Mouse (Mus musculus) liver, embryonic 14.5 days (tissue): ENCODE data around the gene Zfp386. TPM values are rescaled to one million over a fixed set of nuclear protein-coding genes. Genes with fewer than 3 reads are reported as not detected.

Experiments
- ATAC-seq: fragments of 200-750 bp; cut with Nextera tagmentation; 2 replicates; pipeline ENCODE4 v1.8.0; 2017; ENCODE audit warnings: moderate number of reproducible peaks, mild to moderate bottlenecking, moderate library complexity; ENCODE audit not compliant: insufficient read depth
- DNase-seq, 3 experiments: peaks; one replicate each; pipeline ENCODE4 v3.0.0-alpha.2; 2012 to 2013; ENCODE audit warnings: low read depth in 3 of 3, low spot score in 3 of 3
- H3K27ac ChIP-seq: fragments of 300-500 bp; sonication (generic); 2 replicates; pipeline ENCODE4 v1.5.1; 2014; ENCODE audit warnings: moderate library complexity, mild to moderate bottlenecking, control low read depth, inconsistent platforms
- H3K27me3 ChIP-seq: fragments of 300-500 bp; sonication (generic); 2 replicates; pipeline ENCODE4 v1.6.1; 2014; ENCODE audit warnings: mild to moderate bottlenecking, low read length, moderate library complexity; ENCODE audit not compliant: control insufficient read depth, insufficient read depth
- H3K36me3 ChIP-seq: fragments of 300-500 bp; sonication (generic); replicated peaks from 2 replicates; pipeline ENCODE4 v1.6.1; 2014; ENCODE audit warnings: low read depth; ENCODE audit not compliant: control insufficient read depth, insufficient read depth
- H3K4me1 ChIP-seq, 2 experiments: fragments of 200-500 bp in 1 of 2; fragments of 300-500 bp in 1 of 2; sonication (generic) in 1 of 2; replicated peaks; 2 replicates each; pipeline ENCODE4 v1.6.1; 2012 to 2014; ENCODE audit warnings: antibody characterized with exemption in 1 of 2, inconsistent platforms in 1 of 2, low read length in 1 of 2; ENCODE audit not compliant: control insufficient read depth in 2 of 2, insufficient read depth in 2 of 2
- H3K4me2 ChIP-seq: fragments of 300-500 bp; sonication (generic); 2 replicates; pipeline ENCODE4 v1.6.1; 2014; ENCODE audit warnings: low read depth, mild to moderate bottlenecking, control low read depth, moderate library complexity
- H3K4me3 ChIP-seq, 2 experiments: fragments of 200-500 bp in 1 of 2; fragments of 300-500 bp in 1 of 2; sonication (generic) in 1 of 2; 2 replicates each; pipeline ENCODE4 v1.5.1; 2012 to 2014; ENCODE audit warnings: low read depth in 2 of 2, low read length in 2 of 2, mild to moderate bottlenecking in 2 of 2, control low read depth in 1 of 2, inconsistent platforms in 1 of 2, moderate library complexity in 1 of 2; ENCODE audit not compliant: insufficient read depth in 1 of 2
- H3K9ac ChIP-seq: fragments of 300-500 bp; sonication (generic); replicated peaks from 2 replicates; pipeline ENCODE4 v1.6.1; 2014; ENCODE audit warnings: mild to moderate bottlenecking, control low read depth, moderate library complexity
- H3K9me3 ChIP-seq: fragments of 300-500 bp; sonication (generic); 2 replicates; pipeline ENCODE4 v1.6.1; 2016; ENCODE audit warnings: low read length, mixed read lengths; ENCODE audit not compliant: control insufficient read depth
- CTCF ChIP-seq: IDR thresholded peaks from 2 replicates; pipeline ENCODE4 v1.5.1; 2016; ENCODE audit warnings: antibody characterized with exemption, low read depth, control low read depth
- EP300 ChIP-seq: IDR thresholded peaks from 2 replicates; pipeline ENCODE4 v1.6.1; 2016; ENCODE audit warnings: antibody characterized with exemption, low read depth
- WGBS: fragments of 180-500 bp; shearing (Covaris S2); extraction: QIAGEN DNeasy Blood & Tissue Kit; methylation state at CpG from one replicate; pipeline ENCODE4 v1.1.7; 2014; ENCODE audit not compliant: insufficient replicate concordance; 5-methylcytosine and 5-hydroxymethylcytosine counted together
- polyA plus RNA-seq, 2 experiments: library from polyadenylated mRNA; depleted of rRNA in 1 of 2; stranded (reverse) in 1 of 2; unstranded in 1 of 2; fragments of >200 nt; fragmentation: Nextera tagmentation in 1 of 2; extraction: Ambion mirVana in 1 of 2; gene quantifications; 2 replicates each; pipeline versions ENCODE4 v1.2.1 to v1.2.3; 2012 to 2014

The Zfp386 gene
- polyA plus RNA-seq, 2 experiments = 2.5 to 5.0 TPM

DNA sequence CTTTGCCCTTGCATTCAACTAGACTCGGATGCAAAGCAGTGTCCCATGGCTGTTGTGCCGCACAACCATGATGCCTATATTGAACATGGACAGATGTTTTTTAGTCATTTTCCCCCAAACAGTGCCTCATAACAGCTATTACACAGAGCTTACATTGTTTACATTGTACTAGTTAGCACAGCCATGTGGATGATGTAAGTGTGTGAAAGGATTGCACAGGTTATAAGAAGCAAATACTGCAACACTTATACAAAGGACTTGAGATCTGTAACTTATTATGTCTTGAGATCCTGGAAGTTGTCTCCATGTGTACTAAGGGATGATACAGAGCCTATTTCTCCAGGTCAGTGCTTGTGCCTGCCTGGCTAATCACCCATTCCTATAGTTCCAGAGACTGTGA lies 54.4 kb downstream of the Zfp386 start:
- Histone ChIP-seq H3K27me3 (no peaks in the 10 kb centered on the region), H3K9ac (no peak overlapping the region), H3K27ac (no peak overlapping the region), H3K4me1 (no peaks in the 10 kb centered on the region), H3K9me3 (no peaks in the 10 kb centered on the region), H3K4me2 (no peak overlapping the region), H3K4me3 (no peak overlapping the region), H3K36me3 (no peaks in the 10 kb centered on the region)
- 65% methylated on average over 2 of the region's 2 CpGs for WGBS
- no peak for DNase-seq
- TF ChIP-seq CTCF (no peak), EP300 (no peak)
- no peak for ATAC-seq

GRCm38 (mm10) chr12:116109451-116110353 lies 62.2 kb downstream of the Zfp386 start:
- no peaks in the 10 kb centered on the region for H3K36me3 ChIP-seq
- H3K9me3 ChIP-seq = no peaks in the 10 kb centered on the region
- WGBS = 43% methylated on average over 9 of the region's 9 CpGs
- TF ChIP-seq CTCF (no peak), EP300 (no peak)
- no peaks in the 10 kb centered on the region for H3K4me1 ChIP-seq
- H3K27me3 ChIP-seq = no peaks in the 10 kb centered on the region
- no peak overlapping the region for H3K4me2 ChIP-seq
- no peak overlapping the region for H3K4me3 ChIP-seq
- ATAC-seq (no peak), DNase-seq (no peak)
- H3K9ac ChIP-seq = no peak overlapping the region
- H3K27ac ChIP-seq = no peak overlapping the region

DNA sequence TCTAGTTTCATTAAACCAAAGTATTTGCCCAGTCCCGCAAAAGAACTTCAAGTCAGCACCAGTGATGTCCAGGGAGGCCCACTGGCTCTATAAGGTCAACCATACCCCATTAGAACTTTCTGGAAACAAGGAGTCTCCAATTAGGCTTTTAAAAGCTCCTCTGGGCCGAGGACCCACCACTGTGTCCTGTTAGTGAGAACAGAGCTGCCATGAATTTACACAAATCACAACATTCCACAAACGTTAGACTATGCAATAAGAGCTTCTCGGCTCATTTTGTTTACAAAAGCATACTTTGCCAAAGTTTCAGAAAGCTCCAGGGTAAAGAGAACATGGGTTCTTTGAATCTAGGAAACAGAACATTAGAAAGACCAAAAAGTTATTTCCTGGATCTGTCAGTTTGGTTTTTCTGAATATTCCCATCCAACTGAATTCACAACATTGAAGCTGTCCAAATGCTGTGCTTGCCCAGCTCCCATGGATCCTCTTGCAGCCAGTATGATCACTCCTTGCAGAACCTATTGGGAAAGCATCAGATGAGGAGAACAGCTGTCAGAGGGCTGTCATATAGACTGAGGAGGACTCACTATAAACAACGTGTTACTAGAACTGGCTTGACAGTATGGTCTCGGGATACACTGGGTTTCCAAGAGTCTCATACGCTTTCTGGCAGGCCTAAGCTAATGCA lies 63.6 kb downstream of the Zfp386 start:
- WGBS = 54% methylated on average over 7 of the region's 7 CpGs
- H3K36me3 ChIP-seq = no peaks in the 10 kb centered on the region
- H3K9ac ChIP-seq = no peak overlapping the region
- ATAC-seq (no peak), DNase-seq (no peak)
- TF ChIP-seq EP300 = no peak
- TF ChIP-seq CTCF = no peak
- no peak overlapping the region for H3K4me2 ChIP-seq
- H3K27me3 ChIP-seq = no peaks in the 10 kb centered on the region
- H3K4me3 ChIP-seq = no peak overlapping the region
- H3K27ac ChIP-seq = no peak overlapping the region
- no peaks in the 10 kb centered on the region for H3K4me1 ChIP-seq
- H3K9me3 ChIP-seq = no peaks in the 10 kb centered on the region

Other genes with a start within 250 kb of the Zfp386 start
- 0.17 and 0.19 TPM in 2 replicates for gene Vipr2, start 30.0 kb downstream of the Zfp386 start, polyA plus RNA-seq (2012; rRNA removed)
- gene Vipr2, start 30.0 kb downstream of the Zfp386 start, polyA plus RNA-seq (2014; fragmentation: Nextera tagmentation; extraction: Ambion mirVana) = 0.06 and 0.25 TPM in 2 replicates
- gene Wdr60, start 215.3 kb downstream of the Zfp386 start, polyA plus RNA-seq (2012; rRNA removed) = 1.9 and 2.2 TPM in 2 replicates
- 2.1 and 2.3 TPM in 2 replicates for gene Wdr60, start 215.3 kb downstream of the Zfp386 start, polyA plus RNA-seq (2014; fragmentation: Nextera tagmentation; extraction: Ambion mirVana)
- not detected in 2 replicates for gene Gm11027, start 227.7 kb downstream of the Zfp386 start, polyA plus RNA-seq (2012; rRNA removed)
- not detected in 2 replicates for gene Gm11027, start 227.7 kb downstream of the Zfp386 start, polyA plus RNA-seq (2014; fragmentation: Nextera tagmentation; extraction: Ambion mirVana)
- gene Esyt2, start 233.5 kb downstream of the Zfp386 start, polyA plus RNA-seq (2012; rRNA removed) = 4.7 and 6.3 TPM in 2 replicates
- gene Esyt2, start 233.5 kb downstream of the Zfp386 start, polyA plus RNA-seq (2014; fragmentation: Nextera tagmentation; extraction: Ambion mirVana) = 10.4 and 12.7 TPM in 2 replicates